Mouse (Mus musculus) cerebellum, postnatal 25 days (tissue): Measurements from ENCODE around the gene Mllt3.

Experiments used
- DNase-seq, 2 experiments: peaks; one replicate each; pipeline ENCODE4 v3.0.0; 2021; ENCODE audit warnings: mixed read lengths in 2 of 2

Mllt3 gene

DNA sequence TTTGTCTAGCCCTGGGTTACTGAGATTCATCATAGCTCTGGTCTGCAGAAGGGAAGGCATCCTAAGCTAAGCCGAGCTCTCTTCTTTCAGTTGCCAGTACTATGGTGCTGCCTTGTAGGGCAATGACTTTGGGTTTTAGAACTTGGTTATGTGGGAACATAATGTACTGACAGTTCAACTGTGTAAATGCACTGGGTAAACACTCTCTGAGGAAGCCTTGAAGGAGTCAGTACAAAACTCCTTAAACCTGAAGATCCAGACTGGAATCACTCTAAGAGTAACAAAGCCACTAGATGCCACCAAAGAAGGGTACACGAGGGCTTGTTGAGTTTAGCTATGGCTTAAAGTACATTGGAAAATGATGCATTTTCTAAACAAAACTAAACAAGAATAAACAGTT lies 272.1 kb downstream of the Mllt3 start:
- no peak for DNase-seq

DNA sequence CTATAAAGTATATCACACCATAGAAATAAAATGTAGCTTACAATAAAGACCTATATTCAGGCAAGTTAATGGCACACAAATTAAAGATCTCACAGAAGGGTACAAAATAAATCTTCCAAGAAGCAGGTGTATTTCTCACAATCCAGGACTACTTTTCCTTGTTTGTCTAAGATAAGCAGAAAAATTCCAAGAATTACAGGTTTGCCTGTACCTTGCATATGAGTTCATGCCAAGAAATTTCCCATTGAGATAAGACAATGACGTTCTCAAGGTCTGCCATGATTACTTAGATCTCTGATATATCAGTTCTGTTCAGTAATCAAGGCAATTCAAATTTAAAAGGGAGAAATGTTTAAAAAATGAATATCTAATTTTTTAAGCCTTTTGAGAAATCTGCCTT lies 272.9 kb downstream of the Mllt3 start:
- DNase-seq, result no peak

DNA sequence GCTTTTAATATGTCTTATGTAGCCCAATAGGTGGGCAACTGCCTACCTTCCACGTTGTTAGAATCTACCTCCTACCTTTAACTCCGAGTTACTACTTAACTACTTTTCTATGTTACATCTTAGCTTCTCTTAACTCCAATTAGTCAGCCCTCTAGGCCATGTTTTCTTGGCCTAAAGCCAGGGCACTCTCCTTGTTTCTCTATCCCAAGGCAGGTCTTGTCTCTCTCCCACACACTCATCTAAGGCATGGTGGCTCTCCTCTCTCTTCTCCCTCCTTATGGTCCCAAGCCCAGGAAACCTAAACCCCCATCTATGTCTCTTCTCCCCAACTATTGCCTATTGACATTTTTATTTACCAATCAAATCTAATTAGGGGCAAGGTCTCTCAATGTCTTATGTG lies 273.5 kb downstream of the Mllt3 start:
- no peak for DNase-seq

DNA sequence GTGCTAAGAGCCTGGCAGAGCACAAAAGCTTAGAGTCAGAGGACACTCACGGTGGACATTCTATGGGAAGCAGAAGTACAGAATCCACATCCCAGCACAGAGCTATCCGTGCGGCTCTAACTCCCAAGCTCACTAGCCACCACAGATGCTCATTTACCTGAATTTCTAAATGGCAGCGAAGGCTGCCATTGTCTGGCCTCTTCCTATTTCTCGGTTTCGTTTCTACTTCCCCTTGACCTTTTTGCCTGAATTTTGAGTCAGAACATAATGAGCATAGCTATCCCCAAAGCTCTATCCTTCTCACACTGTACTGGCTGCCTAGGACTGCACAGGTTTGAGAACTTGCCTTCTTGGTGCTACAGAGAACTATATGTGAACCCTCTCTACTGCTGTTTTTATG lies 274.1 kb downstream of the Mllt3 start:
- DNase-seq, result no peak

DNA sequence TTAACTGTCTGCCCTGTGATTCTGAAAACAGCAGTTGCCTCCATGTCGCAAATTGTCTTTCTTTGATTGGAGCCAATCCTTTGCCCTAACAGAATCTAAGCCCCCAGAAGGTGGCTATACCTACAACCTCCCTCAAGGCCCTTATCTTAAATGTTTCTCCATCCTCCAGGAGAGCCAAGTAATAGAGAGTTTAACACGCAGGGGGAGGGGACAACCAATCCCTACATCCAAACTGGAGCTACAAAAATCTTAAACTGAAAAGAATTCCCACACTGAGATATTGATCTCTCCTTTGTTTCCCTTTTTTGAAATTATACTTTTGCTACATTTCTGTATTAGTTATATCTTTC lies 281.7 kb downstream of the Mllt3 start:
- DNase-seq, result no peak

DNA sequence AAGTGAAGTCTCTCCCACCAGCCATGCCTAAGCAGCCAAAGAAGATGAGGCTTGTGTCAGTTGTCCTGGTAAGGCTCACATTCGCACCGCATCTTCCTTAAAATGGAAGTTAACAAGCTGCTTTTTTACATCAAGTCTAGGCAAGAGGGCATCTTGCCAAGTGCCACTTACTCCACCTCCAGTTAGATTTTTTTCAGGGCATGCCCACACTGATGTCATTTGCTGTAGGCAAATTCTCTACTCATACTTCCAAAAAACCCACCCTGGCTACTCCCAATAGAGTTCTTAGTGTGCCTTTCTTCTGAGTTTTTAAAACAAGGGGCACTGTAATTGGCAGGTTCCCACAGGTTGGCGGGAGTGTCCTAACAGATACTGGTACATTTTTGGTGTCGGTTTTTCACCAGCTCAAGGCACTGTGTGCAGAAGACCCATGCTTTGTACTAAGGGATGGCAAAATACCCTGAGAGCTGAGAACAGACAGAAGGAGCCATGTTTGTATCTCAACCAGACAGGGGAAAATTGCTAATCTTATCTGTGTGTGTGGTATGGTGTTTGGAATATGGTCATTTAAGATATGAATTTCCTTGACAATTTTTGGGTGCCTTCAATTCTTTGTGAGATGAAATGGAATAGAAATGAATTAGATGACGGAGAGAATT lies 282.2 kb downstream of the Mllt3 start:
- no peak for DNase-seq

DNA sequence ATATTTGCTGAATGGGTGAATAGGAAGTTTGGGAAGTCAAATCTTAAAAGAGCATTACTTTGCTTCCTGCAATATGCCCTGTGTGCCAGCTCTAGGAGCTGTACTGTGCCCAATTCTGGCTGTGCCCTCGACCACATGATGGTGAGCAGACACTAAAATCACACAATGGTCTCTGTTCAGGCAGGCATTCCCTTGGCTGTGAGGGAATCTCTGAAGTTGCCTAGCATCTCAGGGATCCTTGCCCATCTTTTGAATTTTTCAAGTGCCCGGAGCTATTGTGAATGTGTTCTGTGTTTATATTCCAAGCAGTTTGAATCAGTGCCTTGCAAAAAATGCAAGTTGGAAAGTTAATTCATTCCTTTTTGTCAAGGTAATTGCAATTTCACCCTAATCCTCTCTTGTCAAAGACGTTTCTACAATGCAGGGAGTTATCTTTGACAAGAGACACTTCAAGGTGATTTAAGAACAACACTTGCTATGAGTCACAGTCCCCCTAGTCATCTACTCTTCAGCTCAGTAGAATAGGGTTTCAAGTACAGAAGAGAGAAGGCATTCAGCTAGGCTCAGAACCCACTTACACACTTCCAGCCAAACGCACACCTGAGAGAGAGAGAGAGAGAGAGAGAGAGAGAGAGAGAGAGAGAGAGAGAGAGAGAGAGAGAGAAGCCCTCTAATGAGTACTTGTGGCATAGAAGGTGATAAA lies 283.5 kb downstream of the Mllt3 start:
- DNase-seq, result no peak

DNA sequence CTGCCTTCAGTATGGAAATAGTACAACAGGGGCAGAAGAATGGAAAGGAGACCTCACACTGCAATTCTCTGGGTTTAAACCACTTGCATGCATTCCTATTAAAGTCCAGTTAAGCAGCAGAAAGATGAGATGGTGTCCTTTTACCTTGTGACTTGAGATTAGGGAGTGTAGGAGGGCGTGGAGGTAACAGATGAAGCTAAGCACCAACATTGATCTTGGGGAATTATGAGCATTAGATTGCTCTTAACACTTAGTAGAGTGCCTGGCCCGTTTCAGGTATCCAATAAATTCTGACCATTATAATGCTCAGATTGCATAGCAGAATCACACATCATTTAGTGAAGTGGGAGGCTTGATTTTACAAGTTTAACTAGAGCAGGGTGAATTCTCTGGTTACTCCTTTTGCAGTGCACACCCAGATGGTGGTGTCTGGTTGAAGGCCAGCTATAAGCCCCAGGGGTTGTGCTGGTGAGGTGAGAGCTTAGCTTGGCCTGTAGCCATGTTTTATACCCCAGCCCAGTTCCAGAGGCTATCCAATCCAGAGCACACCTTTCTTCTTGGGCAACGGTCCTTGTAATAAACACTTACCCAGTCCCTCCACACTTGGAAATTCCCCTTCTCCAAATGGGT lies 288.0 kb downstream of the Mllt3 start:
- DNase-seq, result no peak

DNA sequence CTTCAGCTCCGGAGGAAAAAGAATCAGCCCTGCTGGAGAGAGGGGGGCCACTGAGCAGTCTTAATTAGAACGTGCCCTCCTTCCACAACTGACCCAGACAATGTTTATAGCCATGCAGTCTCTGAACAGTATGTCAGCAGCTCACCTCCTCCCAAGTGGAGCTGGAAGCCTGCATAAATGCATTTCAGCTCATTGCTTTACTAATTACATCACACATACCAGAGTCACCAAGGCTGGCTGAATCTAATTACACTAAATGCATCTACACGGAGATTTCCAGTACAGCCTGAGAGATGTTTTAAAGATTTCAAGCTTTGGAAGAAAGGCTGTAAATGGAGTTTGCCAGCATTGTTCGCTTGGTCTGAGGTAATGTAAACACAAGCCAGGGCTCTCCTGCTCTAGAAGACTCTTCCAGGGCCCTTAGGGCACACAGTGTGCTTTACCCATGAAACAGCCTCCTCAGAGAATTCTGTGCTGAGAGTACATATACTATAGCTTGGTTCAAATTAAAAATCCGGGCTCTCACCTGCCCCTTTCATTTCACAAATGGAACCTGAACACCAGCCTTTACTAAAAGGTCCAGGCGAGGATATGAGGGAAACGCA lies 293.5 kb downstream of the Mllt3 start:
- no peak for DNase-seq

DNA sequence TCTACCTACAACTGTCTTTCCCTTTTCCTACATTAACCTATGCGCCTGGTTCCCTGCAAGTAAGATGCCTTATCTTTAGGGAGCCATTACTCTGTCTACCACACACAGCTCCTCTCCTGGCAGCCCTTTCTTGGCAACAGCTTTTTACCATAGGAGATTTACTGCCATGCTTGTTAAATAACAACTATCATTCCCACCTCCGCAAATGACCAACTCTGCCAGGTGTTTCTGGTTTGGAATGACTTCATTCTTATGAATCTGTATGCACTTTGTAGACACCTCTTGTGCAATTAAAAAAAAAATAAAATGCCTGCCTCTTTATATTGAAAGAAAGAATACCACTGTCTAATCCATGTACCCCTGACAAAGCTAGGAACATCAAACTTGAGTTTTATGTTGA lies 294.1 kb downstream of the Mllt3 start:
- no peak for DNase-seq

DNA sequence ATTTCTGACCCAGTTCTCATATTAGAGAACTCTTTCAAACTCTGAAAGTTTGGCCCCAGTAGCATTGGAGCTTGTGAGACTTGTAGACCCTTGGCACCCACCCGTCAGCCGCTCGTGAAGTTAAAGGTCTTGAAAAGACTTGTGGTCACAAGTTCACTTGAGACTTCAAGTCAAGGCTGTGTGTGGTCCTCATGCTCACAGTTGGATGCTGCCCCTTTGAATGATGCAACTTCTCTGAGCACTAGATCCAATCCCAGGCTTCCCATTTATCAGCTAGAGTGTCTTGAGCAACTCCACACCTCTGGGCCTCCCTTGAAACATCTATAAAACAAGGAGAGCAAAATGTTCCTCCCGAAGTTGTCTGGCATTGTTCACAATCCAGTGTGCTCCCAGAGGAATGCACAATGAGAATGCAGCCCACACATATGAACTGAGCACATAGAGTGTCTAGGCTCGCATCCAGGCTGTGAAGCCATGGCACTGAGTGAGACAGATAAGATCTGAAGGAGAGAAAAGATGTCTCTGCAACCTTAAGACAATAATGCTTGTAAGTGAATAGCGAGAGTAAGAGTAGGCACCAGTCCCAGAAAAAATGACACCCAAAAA lies 295.9 kb downstream of the Mllt3 start:
- no peak for DNase-seq

DNA sequence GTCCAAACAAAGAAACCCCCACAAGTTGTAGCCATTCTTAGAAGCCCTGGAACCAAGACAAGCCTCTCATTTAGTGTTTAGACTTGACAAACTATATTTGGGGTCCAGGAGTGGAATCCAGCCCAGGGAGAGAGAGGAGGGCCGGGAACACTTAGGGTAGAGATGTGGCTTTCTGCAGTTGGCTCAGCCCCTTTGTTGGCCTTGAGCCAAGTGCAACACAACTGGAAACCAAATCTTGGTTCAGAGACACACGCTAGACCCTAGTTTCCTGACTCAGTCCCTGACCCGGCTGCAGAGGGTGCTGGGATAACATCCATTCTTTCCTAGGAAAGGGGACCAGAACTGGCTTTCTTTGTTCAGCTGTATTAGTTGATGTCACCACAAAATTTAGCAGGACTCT lies 296.4 kb downstream of the Mllt3 start:
- no peak for DNase-seq

DNA sequence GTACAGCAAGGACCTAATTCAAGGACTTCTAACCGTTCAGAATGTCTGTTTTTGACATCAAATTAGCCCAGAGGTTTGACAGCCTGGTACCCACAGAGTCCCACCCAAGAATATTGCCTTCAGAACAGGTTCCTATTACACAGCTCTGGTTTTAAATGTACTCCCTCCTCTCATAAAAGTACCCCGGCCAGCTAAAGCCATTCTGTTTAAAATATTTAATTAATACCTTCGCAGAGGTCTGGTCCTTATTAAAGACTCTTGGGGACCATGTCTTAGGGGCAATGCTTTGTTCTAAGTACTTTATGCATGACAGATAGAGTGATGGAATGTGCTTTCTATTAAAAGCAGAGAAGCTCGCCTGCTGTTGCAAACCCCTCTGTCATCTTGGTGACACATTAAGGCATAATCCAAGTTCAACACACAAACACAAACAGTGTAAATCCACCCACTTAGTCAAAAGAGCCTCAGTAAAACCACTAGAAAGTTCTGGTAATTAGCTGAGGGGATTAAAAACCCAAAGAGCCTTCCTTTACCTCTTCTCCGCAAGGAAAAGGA lies 302.0 kb downstream of the Mllt3 start:
- no peak for DNase-seq

DNA sequence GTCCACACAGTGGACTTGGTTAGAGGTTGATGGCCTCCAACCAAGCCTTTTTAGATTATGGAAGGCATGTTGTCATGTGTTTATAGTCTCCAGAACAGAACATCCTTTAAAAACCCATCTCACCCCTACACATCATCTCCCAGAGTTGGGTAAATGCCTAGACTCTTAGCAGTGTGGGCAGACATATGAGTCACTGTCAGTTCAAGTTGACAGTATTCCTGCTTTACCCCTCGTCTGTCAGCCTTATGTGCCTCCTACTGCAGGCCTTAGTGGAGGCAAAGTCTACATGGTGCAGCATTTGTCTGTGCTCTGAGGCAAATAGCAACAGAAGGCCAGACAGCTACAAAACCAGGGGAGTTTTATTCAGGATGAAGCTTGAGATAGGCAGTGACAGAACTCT lies 304.6 kb downstream of the Mllt3 start:
- DNase-seq, result no peak

DNA sequence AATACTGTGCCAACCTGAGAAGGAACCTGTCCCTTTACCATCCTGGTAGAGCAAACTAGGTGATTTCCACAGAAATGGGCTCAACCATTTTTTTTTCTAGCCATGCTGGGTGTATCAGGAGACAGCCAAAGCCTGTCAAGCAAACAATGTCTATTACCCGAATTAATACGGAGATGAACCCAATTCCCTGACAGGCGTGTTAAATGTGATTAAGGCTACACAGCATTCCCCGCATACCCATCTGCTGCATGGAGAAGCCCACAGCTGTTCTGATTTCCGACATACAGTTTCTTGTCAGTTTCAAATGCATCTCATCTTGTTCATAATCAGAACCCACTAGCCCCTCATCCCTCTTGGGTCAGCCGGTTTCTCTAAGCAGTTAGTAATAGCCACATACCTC lies 309.7 kb downstream of the Mllt3 start:
- no peak for DNase-seq
